Mouse (Mus musculus) embryonic facial prominence, embryonic 15.5 days (tissue): ENCODE results near the gene Trim43c. TPM values are rescaled to one million over a fixed set of nuclear protein-coding genes. Genes with fewer than 3 reads are reported as not detected.
A peak's percentile ranks its signal among the peaks of the same experiment; 100 is the strongest.
"Not testable (repeated sequence)": the region's sequence is repeated elsewhere in the genome, so short reads cannot be mapped to it uniquely, and the experiment has no call there.

Source experiments
- ATAC-seq: fragments of 200-750 bp; cut with Nextera tagmentation; 2 replicates; pipeline ENCODE4 v1.8.0; 2017; ENCODE audit warnings: low read depth, moderate TSS enrichment; ENCODE audit not compliant: insufficient number of reproducible peaks, low FRiP score, low TSS enrichment
- H3K27ac ChIP-seq: fragments of 300-500 bp; sonication (generic); replicated peaks from 2 replicates; pipeline ENCODE4 v1.5.1; 2015; ENCODE audit warnings: mild to moderate bottlenecking, inconsistent platforms
- H3K27me3 ChIP-seq: fragments of 300-500 bp; sonication (generic); 2 replicates; pipeline ENCODE4 v1.6.1; 2015; ENCODE audit warnings: inconsistent platforms
- H3K36me3 ChIP-seq: fragments of 300-500 bp; sonication (generic); 2 replicates; pipeline ENCODE4 v1.6.1; 2015; ENCODE audit warnings: mild to moderate bottlenecking, inconsistent platforms
- H3K4me1 ChIP-seq: fragments of 300-500 bp; sonication (generic); 2 replicates; pipeline ENCODE4 v1.6.1; 2015; ENCODE audit warnings: inconsistent platforms
- H3K4me2 ChIP-seq: fragments of 300-500 bp; sonication (generic); replicated peaks from 2 replicates; pipeline ENCODE4 v1.6.1; 2015; ENCODE audit warnings: mild to moderate bottlenecking, inconsistent platforms
- H3K4me3 ChIP-seq: fragments of 300-500 bp; sonication (generic); replicated peaks from 2 replicates; pipeline ENCODE4 v1.5.1; 2015; ENCODE audit warnings: mild to moderate bottlenecking, inconsistent platforms
- H3K9ac ChIP-seq: fragments of 300-500 bp; sonication (generic); 2 replicates; pipeline ENCODE4 v1.6.1; 2015; ENCODE audit warnings: inconsistent platforms
- H3K9me3 ChIP-seq: fragments of 300-500 bp; sonication (generic); replicated peaks from 2 replicates; pipeline ENCODE4 v1.6.1; 2016; ENCODE audit warnings: inconsistent platforms
- WGBS: fragments of 180-500 bp; shearing (Covaris S2); methylation state at CpG from one replicate; pipeline ENCODE4 v1.1.7; 2015; 5-methylcytosine and 5-hydroxymethylcytosine counted together
- polyA plus RNA-seq: library from polyadenylated mRNA; unstranded; fragments of >200 nt; fragmentation: Nextera tagmentation; extraction: Ambion mirVana; gene quantifications from 2 replicates; pipeline ENCODE4 v1.2.1, GENCODE M21; 2015

Gene Trim43c
- polyA plus RNA-seq: 0.13 TPM in 1 of 2 replicates, not detected in the other

GRCm38 (mm10) chr9:88838864-88839263 lies at the start of gene Trim43c:
TSS of gene Trim43c (plus strand) at chr9:88839164.
- not testable (repeated sequence) for H3K4me3 ChIP-seq, H3K9me3 ChIP-seq, H3K9ac ChIP-seq, H3K4me1 ChIP-seq, H3K27me3 ChIP-seq, H3K36me3 ChIP-seq, H3K4me2 ChIP-seq, H3K27ac ChIP-seq, ATAC-seq
- 65% methylated on average over 2 of the region's 2 CpGs for WGBS

- H3K4me1 ChIP-seq, ATAC-seq, H3K4me2 ChIP-seq, H3K4me3 ChIP-seq, H3K9ac ChIP-seq, H3K9me3 ChIP-seq, H3K27me3 ChIP-seq, H3K27ac ChIP-seq, H3K36me3 ChIP-seq: not testable (repeated sequence)
- WGBS: 65% methylated on average over 7 of the region's 7 CpGs
Measured at GRCm38 (mm10) chr9:88853072-88853471, 14.1 kb downstream of the Trim43c start.

DNA sequence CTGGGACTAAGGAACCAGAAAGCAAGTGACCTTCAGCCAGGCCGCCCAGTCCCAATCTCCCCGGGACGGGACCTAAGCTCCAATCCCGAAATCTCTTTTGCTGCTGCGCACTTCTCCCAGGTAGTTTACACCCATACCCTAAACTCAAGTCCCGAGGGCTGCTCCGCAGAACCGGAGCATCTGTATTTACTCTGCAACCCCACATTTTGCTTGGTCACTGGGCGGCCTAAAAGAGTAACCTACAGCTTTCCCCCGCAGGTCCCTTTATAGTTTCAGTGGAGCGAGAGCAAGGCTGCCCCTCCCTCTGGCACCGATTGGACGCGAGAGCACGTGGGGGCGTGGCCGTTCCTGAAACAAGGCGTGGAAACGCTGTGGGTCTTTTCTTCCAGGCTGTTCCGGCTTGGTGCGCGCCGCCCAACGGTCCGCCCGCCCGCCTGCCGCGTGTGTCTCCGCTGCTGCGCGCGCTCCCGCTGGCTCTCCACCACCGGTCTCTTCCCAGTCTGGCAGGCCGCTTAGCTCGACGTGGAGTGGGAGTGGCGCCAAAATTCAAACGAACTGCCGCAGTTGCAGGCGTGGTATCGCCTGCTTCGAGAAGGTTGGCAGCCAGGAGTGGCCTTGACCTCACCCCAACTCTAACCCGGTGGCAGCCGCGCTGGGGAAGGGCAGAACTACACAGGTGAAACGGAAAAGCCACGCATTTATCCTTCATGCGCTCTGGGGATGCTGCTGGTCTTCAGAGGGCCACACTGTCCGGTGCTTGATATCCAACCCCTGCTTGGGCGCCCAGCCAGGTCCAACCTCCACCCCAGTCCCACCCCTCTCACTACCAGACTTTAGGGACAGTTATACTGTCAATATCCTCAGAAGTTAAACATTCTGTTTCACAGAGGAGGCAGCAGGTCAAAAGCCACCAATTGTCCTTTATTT lies 19.9 kb downstream of the Trim43c start:
- peak; percentile 97 for ATAC-seq
- not testable (repeated sequence) for H3K27me3 ChIP-seq, H3K27ac ChIP-seq, H3K36me3 ChIP-seq, H3K4me1 ChIP-seq, H3K9me3 ChIP-seq
- Histone ChIP-seq H3K9ac (0 out of 2 replicates have a peak overlapping the region, but pooled peaks have one; percentile 26), H3K4me3 (peak overlapping the region; percentile 48), H3K4me2 (peak overlapping the region; percentile 77)
- WGBS: 2% methylated on average over 52 of the region's 52 CpGs

Other genes starting within 250 kb of the Trim43c start
- gene Mthfsl, start 118.9 kb upstream of the Trim43c start, polyA plus RNA-seq: 34.1 and 40.2 TPM in 2 replicates
- gene Bcl2a1d, start 107.2 kb upstream of the Trim43c start, polyA plus RNA-seq: not detected in 2 replicates
- gene Bcl2a1a, start 117.7 kb downstream of the Trim43c start, polyA plus RNA-seq: 0.63 and 0.81 TPM in 2 replicates